Mouse (Mus musculus) stomach, postnatal 0 days (tissue): ENCODE data around the gene Gm10382. TPM values are rescaled to one million over a fixed set of nuclear protein-coding genes. Genes with fewer than 3 reads are reported as not detected.

Source experiments
- ATAC-seq: fragments of 200-750 bp; cut with Nextera tagmentation; 2 replicates; pipeline ENCODE4 v1.8.0; 2017; ENCODE audit not compliant: low FRiP score, low TSS enrichment
- DNase-seq: peaks from one replicate; pipeline ENCODE4 v3.0.0-alpha.2; 2016; ENCODE audit warnings: low spot score
- H3K27ac ChIP-seq: fragments of 300-500 bp; sonication (generic); replicated peaks from 2 replicates; pipeline ENCODE4 v1.5.1; 2014; ENCODE audit warnings: mild to moderate bottlenecking, control low read depth
- H3K27me3 ChIP-seq: fragments of 300-500 bp; sonication (generic); 2 replicates; pipeline ENCODE4 v1.6.1; 2014; ENCODE audit warnings: low read length; ENCODE audit not compliant: control insufficient read depth, insufficient read depth
- H3K36me3 ChIP-seq: fragments of 300-500 bp; sonication (generic); 2 replicates; pipeline ENCODE4 v1.6.1; 2014; ENCODE audit warnings: low read length, mixed read lengths; ENCODE audit not compliant: control insufficient read depth, insufficient read depth
- H3K4me1 ChIP-seq: fragments of 300-500 bp; sonication (generic); replicated peaks from 2 replicates; pipeline ENCODE4 v1.6.1; 2014; ENCODE audit warnings: antibody characterized with exemption; ENCODE audit not compliant: control insufficient read depth, insufficient read depth
- H3K4me2 ChIP-seq: fragments of 300-500 bp; sonication (generic); replicated peaks from 2 replicates; pipeline ENCODE4 v1.6.1; 2014; ENCODE audit warnings: low read depth, mild to moderate bottlenecking, control low read depth, moderate library complexity
- H3K4me3 ChIP-seq: fragments of 300-500 bp; sonication (generic); 2 replicates; pipeline ENCODE4 v1.5.1; 2014; ENCODE audit warnings: low read depth, low read length, control low read depth
- H3K9ac ChIP-seq: fragments of 300-500 bp; sonication (generic); 2 replicates; pipeline ENCODE4 v1.6.1; 2014; ENCODE audit warnings: mild to moderate bottlenecking, low read length, control low read depth, mixed read lengths
- H3K9me3 ChIP-seq: fragments of 300-500 bp; sonication (generic); 2 replicates; pipeline ENCODE4 v1.6.1; 2016; ENCODE audit warnings: low read length; ENCODE audit not compliant: control insufficient read depth
- CTCF ChIP-seq: IDR thresholded peaks from 2 replicates; pipeline ENCODE4 v1.5.1; 2016; ENCODE audit warnings: antibody characterized with exemption, low read depth, mild to moderate bottlenecking, moderate library complexity
- EP300 ChIP-seq: optimal IDR thresholded peaks from 2 replicates; pipeline ENCODE3; 2016; ENCODE audit warnings: antibody characterized with exemption
- WGBS: fragments of 180-500 bp; shearing (Covaris S2); extraction: QIAGEN DNeasy Blood & Tissue Kit; methylation state at CpG from one replicate; pipeline ENCODE4 v1.1.7; 2014; 5-methylcytosine and 5-hydroxymethylcytosine counted together
- polyA plus RNA-seq: library from polyadenylated mRNA; unstranded; fragments of >200 nt; fragmentation: Nextera tagmentation; extraction: Ambion mirVana; gene quantifications from 2 replicates; pipeline ENCODE4 v1.2.1, GENCODE M21; 2015

Gene Gm10382
- polyA plus RNA-seq, 1 experiment from 2014 or later, result 0.51 TPM

GRCm38 (mm10) chr5:125363894-125364293, 25.2 kb upstream of the Gm10382 start:
- peak; percentile 34; the same call in 1 of the 2 replicates for ATAC-seq
- DNase-seq, result peak; percentile 52
- TF ChIP-seq CTCF, result no peak
- TF ChIP-seq EP300, result no peak
- H3K4me3 ChIP-seq, result no peak overlapping the region
- H3K36me3 ChIP-seq, result no peaks in the 10 kb centered on the region
- no peaks in the 10 kb centered on the region for H3K4me1 ChIP-seq
- WGBS, result 53% methylated on average over 7 of the region's 7 CpGs
- H3K9ac ChIP-seq, result no peak overlapping the region
- H3K4me2 ChIP-seq, result no peak overlapping the region
- H3K27ac ChIP-seq, result no peak overlapping the region
- H3K9me3 ChIP-seq, result no peaks in the 10 kb centered on the region
- no peaks in the 10 kb centered on the region for H3K27me3 ChIP-seq

GRCm38 (mm10) chr5:125364851-125365429, 24.2 kb upstream of the Gm10382 start:
- Histone ChIP-seq H3K9me3 (no peaks in the 10 kb centered on the region), H3K4me3 (no peak overlapping the region), H3K4me2 (no peak overlapping the region), H3K27me3 (no peaks in the 10 kb centered on the region), H3K27ac (no peak overlapping the region), H3K9ac (no peak overlapping the region), H3K4me1 (no peaks in the 10 kb centered on the region), H3K36me3 (no peaks in the 10 kb centered on the region)
- no peak for DNase-seq
- TF ChIP-seq EP300 (no peak), CTCF (no peak)
- peak; percentile 74 for ATAC-seq
- WGBS, result 61% methylated on average over 4 of the region's 4 CpGs

GRCm38 (mm10) chr5:125368156-125368555, 21.0 kb upstream of the Gm10382 start:
- Histone ChIP-seq H3K4me1 (no peaks in the 10 kb centered on the region), H3K4me2 (no peak overlapping the region), H3K27me3 (no peaks in the 10 kb centered on the region), H3K4me3 (no peak overlapping the region), H3K9ac (no peak overlapping the region), H3K27ac (no peak overlapping the region), H3K36me3 (no peaks in the 10 kb centered on the region), H3K9me3 (no peaks in the 10 kb centered on the region)
- DNase-seq, result no peak
- ATAC-seq, result no peak
- WGBS, result 60% methylated on average over 5 of the region's 5 CpGs
- TF ChIP-seq EP300 (no peak), CTCF (no peak)

- peak; percentile 30 for ATAC-seq
- Histone ChIP-seq H3K4me1 (no peaks in the 10 kb centered on the region), H3K9ac (no peak overlapping the region), H3K9me3 (no peaks in the 10 kb centered on the region), H3K36me3 (no peaks in the 10 kb centered on the region), H3K27me3 (no peaks in the 10 kb centered on the region), H3K4me3 (no peak overlapping the region), H3K27ac (no peak overlapping the region), H3K4me2 (no peak overlapping the region)
- 0% methylated on average over 4 of the region's 4 CpGs for WGBS
- peak; percentile 54 for DNase-seq
- TF ChIP-seq CTCF (peak; percentile 90), EP300 (no peak)
These were observed 20.6 kb upstream of the Gm10382 start for GRCm38 (mm10) chr5:125368568-125368967.

- H3K4me2 ChIP-seq, result no peak overlapping the region
- DNase-seq (no peak), ATAC-seq (no peak)
- H3K9me3 ChIP-seq, result no peaks in the 10 kb centered on the region
- no peaks in the 10 kb centered on the region for H3K36me3 ChIP-seq
- H3K4me3 ChIP-seq, result no peak overlapping the region
- no peaks in the 10 kb centered on the region for H3K4me1 ChIP-seq
- no peaks in the 10 kb centered on the region for H3K27me3 ChIP-seq
- no peak overlapping the region for H3K9ac ChIP-seq
- 67% methylated on average over 7 of the region's 7 CpGs for WGBS
- H3K27ac ChIP-seq, result no peak overlapping the region
- TF ChIP-seq EP300 (no peak), CTCF (peak; percentile 41)
These were observed 18.0 kb upstream of the Gm10382 start for GRCm38 (mm10) chr5:125370950-125371693.

- WGBS, result 73% methylated on average over 4 of the region's 4 CpGs
These were observed 17.1 kb upstream of the Gm10382 start for GRCm38 (mm10) chr5:125372027-125372426.

More at GRCm38 (mm10) chr5:125372027-125372426, 17.1 kb upstream of the Gm10382 start:
- Histone ChIP-seq H3K36me3 (no peaks in the 10 kb centered on the region), H3K4me2 (no peak overlapping the region), H3K27ac (no peak overlapping the region), H3K9ac (no peak overlapping the region), H3K9me3 (no peaks in the 10 kb centered on the region), H3K27me3 (no peaks in the 10 kb centered on the region), H3K4me3 (no peak overlapping the region), H3K4me1 (no peaks in the 10 kb centered on the region)
- ATAC-seq, result no peak
- TF ChIP-seq EP300 (no peak), CTCF (no peak)
- no peak for DNase-seq
